Mouse (Mus musculus): ENCODE measurements around the gene S100a16. TPM values are rescaled to one million over a fixed set of nuclear protein-coding genes. Genes with fewer than 3 reads are reported as not detected.

S100a16 gene
- polyA plus RNA-seq, 1 experiment from 2014 or later, result 61.6 TPM

DNA sequence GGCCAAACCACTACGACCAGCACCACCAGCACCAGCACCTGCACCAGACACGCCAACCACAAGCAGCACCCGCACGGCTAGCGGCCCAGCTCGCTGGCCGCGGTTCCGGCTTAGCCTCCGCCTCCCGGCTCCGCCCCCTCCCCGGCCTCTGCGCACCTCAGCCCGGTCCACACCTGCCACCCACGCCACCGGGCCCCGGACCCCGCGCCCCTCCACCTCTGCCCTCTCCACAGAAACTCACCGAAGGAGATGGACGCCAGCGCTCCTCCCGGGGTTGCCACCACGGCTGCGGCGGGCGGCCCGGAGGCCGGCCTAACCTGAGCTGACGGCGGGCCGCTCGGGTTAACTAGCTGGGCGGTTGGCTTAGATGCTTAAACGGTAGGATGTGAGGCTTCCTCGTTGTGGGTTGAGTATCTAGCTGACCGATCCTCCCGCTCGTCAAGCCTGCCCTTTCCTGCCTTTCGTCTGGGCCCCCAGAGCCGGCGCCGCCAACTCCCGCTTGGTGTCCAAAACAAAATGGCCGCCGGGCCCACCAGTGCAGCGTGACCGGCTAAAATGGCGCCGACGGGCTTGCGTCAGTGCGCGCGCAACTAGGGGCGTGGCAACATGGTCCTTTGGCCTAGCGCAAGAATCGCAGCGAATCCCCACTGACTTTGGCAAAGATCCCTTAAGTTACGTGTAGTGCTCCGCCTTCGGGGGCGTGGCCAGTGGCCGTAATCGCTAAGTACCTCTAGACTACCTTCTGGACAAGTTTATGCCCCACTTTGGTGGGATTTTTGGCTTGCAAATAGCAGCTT, 27.9 kb upstream of the S100a16 start, which contains the start of gene Chtop:
Gene Chtop (minus strand): TSS at position 549 of the 797 bp plus-strand sequence.
- peak within 1 kb of the TSS; percentile 99 for H3K9ac ChIP-seq (ENCODE audit: low read depth, low read length)
- no peak for TF ChIP-seq CTCF (IDR thresholded peaks at IDR 0.05; ENCODE audit: low read depth)
- H3K27ac ChIP-seq (ENCODE audit: low read depth, low read length), result peak within 1 kb of the TSS; percentile 95
- H3K4me2 ChIP-seq (replicated peaks; ENCODE audit: low read depth), result peak within 1 kb of the TSS; percentile 78
- H3K9me3 ChIP-seq (ENCODE audit: control insufficient read depth), result no peaks in the 10 kb centered on the region
- ATAC-seq, result peak; percentile 91
- WGBS, result under 1% methylated on average over 65 of the region's 66 CpGs
- H3K4me1 ChIP-seq (replicated peaks; ENCODE audit: control insufficient read depth, insufficient read depth, low read length), result peaks cover 5% of the 10 kb centered on the region; the same call in 1 of the 2 replicates
- H3K36me3 ChIP-seq (ENCODE audit: control insufficient read depth, insufficient read depth), result peaks cover 24% of the 10 kb centered on the region
- H3K4me3 ChIP-seq (ENCODE audit: low read depth, low read length), result peak within 1 kb of the TSS; percentile 94
- H3K27me3 ChIP-seq (replicated peaks; ENCODE audit: control insufficient read depth, insufficient read depth, low read length), result no peaks in the 10 kb centered on the region

DNA sequence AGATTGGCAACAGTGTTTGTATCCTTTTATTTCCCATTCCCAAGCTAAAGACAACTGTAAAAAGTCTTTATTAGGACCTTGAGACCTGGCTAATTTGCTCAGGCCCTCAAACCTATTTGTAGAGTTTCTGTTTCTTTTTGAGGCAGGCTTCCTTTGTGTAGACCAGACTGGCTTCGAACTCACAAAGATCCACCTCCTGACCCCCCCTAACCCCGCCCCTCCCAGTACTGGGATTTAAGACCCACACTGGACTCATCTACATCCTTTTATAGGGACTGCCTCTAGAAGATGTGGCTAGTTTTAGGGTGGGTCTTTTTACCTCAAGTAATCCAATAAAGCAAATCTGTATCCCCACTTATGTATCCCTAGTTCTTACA, 27.3 kb upstream of the S100a16 start:
- peak overlapping the region; percentile 94 for H3K4me3 ChIP-seq (ENCODE audit: low read depth, low read length)
- 13% methylated on average over 2 of the region's 2 CpGs for WGBS
- 0 out of 2 replicates have a peak, but pooled peaks have one; percentile 10 for ATAC-seq
- H3K9me3 ChIP-seq (ENCODE audit: control insufficient read depth), result no peaks in the 10 kb centered on the region
- H3K9ac ChIP-seq (ENCODE audit: low read depth, low read length), result no peak overlapping the region
- peaks cover 5% of the 10 kb centered on the region; the same call in 1 of the 2 replicates for H3K4me1 ChIP-seq (replicated peaks; ENCODE audit: control insufficient read depth, insufficient read depth, low read length)
- TF ChIP-seq CTCF (IDR thresholded peaks at IDR 0.05; ENCODE audit: low read depth), result no peak
- peak overlapping the region; percentile 95 for H3K27ac ChIP-seq (ENCODE audit: low read depth, low read length)
- peak overlapping the region; percentile 78 for H3K4me2 ChIP-seq (replicated peaks; ENCODE audit: low read depth)
- peaks cover 21% of the 10 kb centered on the region for H3K36me3 ChIP-seq (ENCODE audit: control insufficient read depth, insufficient read depth)
- H3K27me3 ChIP-seq (replicated peaks; ENCODE audit: control insufficient read depth, insufficient read depth, low read length), result no peaks in the 10 kb centered on the region

DNA sequence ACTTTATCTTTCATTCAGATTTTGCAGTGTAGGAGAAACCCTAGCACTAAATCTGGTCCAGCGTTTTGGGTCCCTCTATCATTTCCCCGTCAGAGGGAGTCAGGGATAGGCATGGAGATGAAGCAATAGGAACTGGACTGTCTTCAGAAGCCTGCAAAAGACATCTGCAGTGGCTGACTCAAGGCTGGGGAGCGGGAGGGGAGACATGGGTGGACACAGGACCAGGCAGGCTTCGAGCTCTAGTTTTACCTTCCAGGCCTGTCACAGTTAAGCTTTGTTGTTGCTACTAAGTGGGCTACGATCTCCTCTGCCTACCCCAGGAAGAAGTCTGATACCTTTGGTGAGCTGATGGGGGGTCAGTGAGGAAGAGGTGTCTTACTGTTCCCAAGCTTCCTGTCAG, 24.8 kb upstream of the S100a16 start:
- no peaks in the 10 kb centered on the region for H3K9me3 ChIP-seq (ENCODE audit: control insufficient read depth)
- peaks cover 5% of the 10 kb centered on the region; the same call in 1 of the 2 replicates for H3K4me1 ChIP-seq (replicated peaks; ENCODE audit: control insufficient read depth, insufficient read depth, low read length)
- no peak overlapping the region for H3K27ac ChIP-seq (ENCODE audit: low read depth, low read length)
- no peaks in the 10 kb centered on the region for H3K36me3 ChIP-seq (ENCODE audit: control insufficient read depth, insufficient read depth)
- H3K4me2 ChIP-seq (replicated peaks; ENCODE audit: low read depth), result peak overlapping the region; percentile 83
- H3K4me3 ChIP-seq (ENCODE audit: low read depth, low read length), result no peak overlapping the region
- no peak for ATAC-seq
- H3K9ac ChIP-seq (ENCODE audit: low read depth, low read length), result no peak overlapping the region
- no peak for TF ChIP-seq CTCF (IDR thresholded peaks at IDR 0.05; ENCODE audit: low read depth)
- 92% methylated on average over 5 of the region's 5 CpGs for WGBS
- no peaks in the 10 kb centered on the region for H3K27me3 ChIP-seq (replicated peaks; ENCODE audit: control insufficient read depth, insufficient read depth, low read length)

DNA sequence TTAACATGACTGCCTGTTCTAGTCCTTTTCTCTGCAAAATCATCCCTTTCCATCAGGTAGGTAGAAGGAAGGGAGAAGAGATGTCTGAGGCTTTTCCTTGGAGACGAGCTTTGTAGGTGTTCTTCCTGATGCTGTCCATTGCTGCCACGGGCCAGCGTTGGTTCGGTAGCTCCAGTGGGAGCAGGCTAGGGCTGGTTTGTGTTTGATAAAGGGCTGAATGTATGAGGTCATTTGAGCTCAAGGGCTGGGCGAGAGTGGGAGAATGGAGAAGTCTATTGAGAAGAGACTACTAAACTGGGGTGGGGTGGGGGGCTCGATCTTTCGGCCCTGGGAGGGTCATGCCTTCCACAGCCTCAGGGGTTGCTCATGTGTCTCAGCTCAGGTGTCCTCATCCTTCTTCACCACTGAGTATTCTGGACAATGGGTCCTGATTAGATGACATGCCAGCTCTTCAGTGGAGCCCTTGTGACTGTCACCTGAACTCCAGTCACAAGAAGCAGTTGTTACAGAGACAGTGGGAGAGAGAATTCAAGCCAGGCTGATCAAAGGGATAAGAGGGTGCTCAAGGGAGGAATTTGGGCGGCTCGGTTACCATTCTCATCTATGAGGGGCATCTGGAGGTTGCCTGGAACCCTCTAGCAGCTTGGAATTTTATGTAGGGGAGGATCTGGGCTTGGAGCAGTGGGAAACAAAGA, 24.0 kb upstream of the S100a16 start:
- no peak for ATAC-seq
- H3K27me3 ChIP-seq (replicated peaks; ENCODE audit: control insufficient read depth, insufficient read depth, low read length), result no peaks in the 10 kb centered on the region
- 79% methylated on average over 9 of the region's 9 CpGs for WGBS
- H3K9ac ChIP-seq (ENCODE audit: low read depth, low read length), result peak overlapping the region; percentile 53; the same call in 1 of the 2 replicates
- peak overlapping the region; percentile 45; the same call in 1 of the 2 replicates for H3K4me3 ChIP-seq (ENCODE audit: low read depth, low read length)
- H3K27ac ChIP-seq (ENCODE audit: low read depth, low read length), result peak overlapping the region; percentile 71; the same call in 1 of the 2 replicates
- H3K36me3 ChIP-seq (ENCODE audit: control insufficient read depth, insufficient read depth), result no peaks in the 10 kb centered on the region
- peaks cover 2% of the 10 kb centered on the region; the same call in 1 of the 2 replicates for H3K4me1 ChIP-seq (replicated peaks; ENCODE audit: control insufficient read depth, insufficient read depth, low read length)
- H3K9me3 ChIP-seq (ENCODE audit: control insufficient read depth), result no peaks in the 10 kb centered on the region
- H3K4me2 ChIP-seq (replicated peaks; ENCODE audit: low read depth), result peak overlapping the region; percentile 83
- no peak for TF ChIP-seq CTCF (IDR thresholded peaks at IDR 0.05; ENCODE audit: low read depth)

DNA sequence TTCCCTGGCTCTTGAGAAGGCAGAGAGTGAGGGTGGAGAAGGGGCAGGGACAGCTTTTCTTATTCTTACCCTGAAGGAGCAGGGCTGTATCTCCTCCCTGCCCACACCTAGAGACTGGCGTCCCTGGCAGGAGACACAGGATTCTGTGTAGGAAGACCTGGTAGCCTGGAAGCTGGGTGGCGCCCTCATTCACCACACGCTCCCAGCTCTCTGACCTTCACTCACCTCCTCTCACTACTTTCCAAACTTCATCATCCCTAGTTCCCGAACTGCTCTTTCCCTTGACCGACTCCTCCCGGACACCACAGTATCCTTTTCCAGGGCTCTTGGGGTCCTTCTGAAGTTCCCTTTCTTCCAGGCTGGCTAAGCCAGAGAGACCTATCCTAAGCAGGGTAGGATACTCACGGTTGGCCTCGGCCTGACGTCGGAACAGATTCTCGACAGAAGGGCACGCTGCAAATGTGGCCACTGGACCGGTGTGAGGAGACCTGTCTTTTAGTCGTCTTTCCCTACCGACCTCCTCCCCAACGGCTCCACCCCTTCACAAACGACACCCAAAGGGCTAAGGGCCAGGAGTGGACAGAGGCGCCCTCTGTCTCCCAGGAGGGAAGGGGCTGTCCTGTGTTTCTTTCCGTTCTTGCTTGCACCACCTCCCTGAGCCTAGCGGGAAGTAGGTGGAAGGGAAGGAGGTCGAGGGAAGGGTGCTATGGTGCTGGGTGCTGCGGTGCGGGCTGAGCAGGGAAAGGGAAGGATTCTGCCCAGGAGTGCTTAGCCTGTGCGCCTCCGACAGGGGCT, 23.1 kb upstream of the S100a16 start, which contains the start of the genes S100a1 and S100a13:
Gene S100a1 (minus strand): TSS at position 597 of the 795 bp plus-strand sequence.
Gene S100a13 (plus strand): TSS at position 640 of the 795 bp plus-strand sequence.
- 2% methylated on average over 25 of the region's 25 CpGs for WGBS

More for the DNA sequence above, 23.1 kb upstream of the S100a16 start, which contains the start of the genes S100a1 and S100a13:
- peak; percentile 56 for ATAC-seq
- H3K9me3 ChIP-seq (ENCODE audit: control insufficient read depth), result no peaks in the 10 kb centered on the region
- peak within 1 kb of the TSS; percentile 71 for H3K27ac ChIP-seq (ENCODE audit: low read depth, low read length)
- peak within 1 kb of the TSS; percentile 45 for H3K4me3 ChIP-seq (ENCODE audit: low read depth, low read length)
- H3K36me3 ChIP-seq (ENCODE audit: control insufficient read depth, insufficient read depth), result no peaks in the 10 kb centered on the region
- no peaks in the 10 kb centered on the region for H3K4me1 ChIP-seq (replicated peaks; ENCODE audit: control insufficient read depth, insufficient read depth, low read length)
- peak within 1 kb of the TSS; percentile 53 for H3K9ac ChIP-seq (ENCODE audit: low read depth, low read length)
- peak within 1 kb of the TSS; percentile 83 for H3K4me2 ChIP-seq (replicated peaks; ENCODE audit: low read depth)
- no peaks in the 10 kb centered on the region for H3K27me3 ChIP-seq (replicated peaks; ENCODE audit: control insufficient read depth, insufficient read depth, low read length)
- TF ChIP-seq CTCF (IDR thresholded peaks at IDR 0.05; ENCODE audit: low read depth), result peak; percentile 72

All from intestine, postnatal 0 days (tissue).